Mouse (Mus musculus) megakaryocyte-erythroid progenitor cell, adult 5-6 weeks (primary cell): ENCODE measurements at regions not wholly inside any gene's neighbourhood (a gene's known extent, or its start where the extent isn't known, plus 50 kb on each side); places are given as distances from the start of the nearest gene placed in this dataset.

Source experiments
- ATAC-seq: replicated peaks from 2 replicates; pipeline ENCODE4 v1.8.0; 2016; ENCODE audit warnings: mild to moderate bottlenecking, inconsistent platforms; ENCODE audit not compliant: severe bottlenecking, poor library complexity, low FRiP score, low TSS enrichment

DNA sequence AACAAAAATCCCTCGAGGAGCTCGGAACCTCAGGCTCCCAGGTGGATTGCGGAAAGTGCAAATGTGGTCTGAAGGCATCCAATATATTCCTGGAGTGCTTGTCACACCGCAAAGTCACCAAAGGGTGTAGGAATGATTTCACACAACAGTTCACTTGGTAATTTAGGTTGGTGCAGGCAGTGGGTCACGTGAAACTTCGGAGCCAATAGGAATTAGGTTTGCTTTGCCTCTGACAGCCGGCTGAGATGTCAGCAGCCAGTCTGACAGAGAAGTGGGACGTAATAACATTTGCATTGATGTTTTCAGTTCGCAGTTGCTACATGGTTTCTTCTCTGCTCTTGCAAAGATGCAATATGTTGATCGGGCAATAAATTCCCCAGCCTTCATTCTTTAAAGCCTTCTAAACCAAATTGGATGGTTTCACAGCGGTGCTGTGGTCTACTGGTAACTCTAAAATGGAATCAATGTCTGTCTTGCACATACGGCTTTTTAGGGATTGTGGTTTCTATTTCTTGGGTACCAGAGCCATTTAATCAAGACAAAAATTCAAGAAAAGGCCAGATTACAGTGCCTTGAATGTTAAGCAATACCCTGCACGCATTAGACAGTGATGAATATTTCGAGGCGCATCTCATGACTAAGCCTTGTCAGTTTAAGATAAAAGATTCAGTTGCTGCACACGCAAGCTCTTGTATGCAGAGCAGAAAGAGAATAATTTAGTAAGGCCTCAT, 149.2 kb downstream of the Mtx2 start:
- ATAC-seq = no peak

DNA sequence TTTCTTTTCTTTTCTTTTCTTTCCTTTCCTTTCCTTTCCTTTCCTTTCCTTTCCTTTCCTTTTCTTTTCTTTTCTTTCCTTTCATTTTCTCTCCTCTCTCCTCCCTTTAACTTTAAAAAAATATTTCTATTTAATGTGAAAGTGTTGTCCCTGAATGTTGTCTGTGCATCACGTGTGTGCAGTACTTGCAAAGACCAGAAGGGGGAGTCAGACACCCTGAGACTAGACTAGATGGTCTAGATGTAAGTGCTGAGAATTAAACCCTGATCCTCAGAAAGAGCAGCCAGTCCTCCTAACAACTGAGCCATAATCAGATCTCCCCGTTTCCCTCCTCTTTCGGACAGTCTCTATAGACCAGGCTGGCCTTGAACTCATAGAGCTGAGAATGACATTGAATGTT, 151.7 kb downstream of the Mtx2 start:
- no peak for ATAC-seq

GRCm38 (mm10) chr2:74977828-74978227, 152.2 kb downstream of the Mtx2 start:
- ATAC-seq = no peak

- ATAC-seq = no peak
These were observed 156.3 kb downstream of the Mtx2 start for GRCm38 (mm10) chr2:74981856-74982255.

DNA sequence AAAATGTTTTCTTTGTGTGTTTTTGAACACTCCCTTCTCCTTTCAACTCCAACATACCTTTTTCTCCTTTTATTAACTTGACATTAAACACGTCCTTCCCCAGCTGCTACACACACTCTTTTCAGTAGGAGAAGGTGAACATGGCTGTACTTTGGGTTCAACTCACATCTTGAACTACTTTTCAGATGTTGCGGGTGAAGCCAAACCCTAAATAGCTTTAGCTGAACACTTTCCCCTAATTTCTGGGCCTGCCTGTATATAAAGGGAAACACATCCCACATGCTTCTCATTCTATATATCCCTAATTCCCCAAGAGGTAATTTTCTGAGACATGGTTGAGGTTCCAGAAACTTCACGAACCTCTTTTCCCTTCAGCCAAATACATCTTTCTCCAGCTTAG, 168.2 kb downstream of the Mtx2 start:
- no peak for ATAC-seq

DNA sequence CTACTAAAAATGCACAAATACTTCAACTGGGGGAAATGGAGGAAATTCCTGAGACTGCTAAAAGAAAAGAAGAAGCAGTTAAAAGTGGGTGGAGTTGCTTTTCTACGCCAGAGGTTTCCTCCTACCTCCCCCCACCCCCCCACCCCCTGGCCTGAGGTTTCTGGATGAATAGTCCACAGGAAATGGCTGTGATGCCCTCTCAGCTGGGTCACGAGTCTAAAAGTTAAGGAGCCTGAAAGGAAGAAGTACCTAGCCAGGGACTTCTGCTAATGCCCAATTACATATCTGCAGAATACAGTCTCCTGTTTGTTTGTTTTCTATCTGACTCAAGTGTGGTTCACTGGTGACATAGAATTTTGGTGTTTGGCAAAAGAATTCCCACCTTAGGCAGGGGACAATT, 169.4 kb downstream of the Mtx2 start:
- no peak for ATAC-seq

DNA sequence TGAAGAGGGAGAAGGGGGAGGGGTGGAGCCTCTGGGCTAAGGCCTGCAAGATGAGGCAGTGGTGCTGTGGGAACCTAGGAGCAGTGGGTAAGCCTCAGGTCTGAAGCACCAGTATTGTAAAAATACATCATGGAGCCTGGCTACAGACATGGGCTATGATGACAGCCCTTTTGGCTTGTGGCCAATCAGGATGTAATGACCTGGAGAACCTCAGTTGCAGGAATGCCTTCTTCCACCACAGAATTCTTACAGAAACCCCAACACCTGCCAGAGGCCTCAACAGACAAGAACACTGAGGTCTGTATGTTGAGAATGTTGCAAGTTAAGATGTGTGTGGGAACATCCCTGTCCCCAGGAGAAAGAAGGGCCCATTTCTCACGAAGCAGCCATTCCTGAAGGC, 172.1 kb downstream of the Mtx2 start:
- ATAC-seq = no peak

- ATAC-seq = no peak
These were observed 174.8 kb downstream of the Mtx2 start for GRCm38 (mm10) chr2:75000368-75000796.

DNA sequence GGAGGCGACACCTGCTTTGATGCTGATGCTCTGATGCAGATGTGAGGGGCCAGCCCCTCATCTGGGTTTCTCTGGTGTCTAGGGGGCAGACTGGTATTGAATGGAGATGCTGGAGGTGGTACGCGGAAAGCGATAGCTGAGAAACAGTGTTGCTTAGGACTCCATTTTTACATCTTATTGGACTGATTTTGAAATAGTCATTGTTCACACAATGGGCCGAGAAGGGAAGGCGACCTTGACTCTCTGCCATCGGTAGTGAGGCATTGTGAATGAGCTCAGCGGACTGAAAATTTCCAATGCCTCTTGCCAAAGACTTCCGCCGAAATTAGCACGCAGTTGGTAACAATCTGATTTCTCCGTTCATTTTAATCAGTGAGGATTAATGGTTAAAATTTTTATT, 177.0 kb downstream of the Mtx2 start:
- ATAC-seq = no peak

- ATAC-seq = no peak
These were observed 182.5 kb downstream of the Mtx2 start for GRCm38 (mm10) chr2:75008116-75008515.

GRCm38 (mm10) chr2:75010647-75011046, 185.0 kb downstream of the Mtx2 start:
- ATAC-seq = no peak

- no peak for ATAC-seq
These were observed 186.4 kb downstream of the Mtx2 start for GRCm38 (mm10) chr2:75012046-75012445.

GRCm38 (mm10) chr2:75014994-75015728, 189.6 kb downstream of the Mtx2 start:
- no peak for ATAC-seq

DNA sequence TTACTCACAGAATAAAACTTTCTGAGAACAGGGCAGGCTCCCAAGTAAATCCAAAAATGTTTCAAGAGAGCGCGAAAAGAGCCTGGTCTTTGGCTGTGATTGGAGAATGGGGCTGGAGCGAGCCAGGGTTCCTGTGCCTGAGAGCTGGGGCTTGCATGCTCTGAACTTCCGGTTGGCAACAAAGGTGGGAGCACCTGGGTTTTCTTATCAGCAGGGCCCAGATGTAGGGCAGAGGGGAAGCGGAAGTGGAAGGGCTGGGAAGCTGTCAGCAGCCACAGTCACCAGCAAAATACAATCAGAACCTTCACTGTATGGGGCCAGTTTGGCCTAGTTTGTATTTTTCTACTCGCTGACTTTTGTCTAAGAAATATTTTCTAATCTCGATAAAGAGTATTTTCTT, 193.9 kb downstream of the Mtx2 start:
- no peak for ATAC-seq

DNA sequence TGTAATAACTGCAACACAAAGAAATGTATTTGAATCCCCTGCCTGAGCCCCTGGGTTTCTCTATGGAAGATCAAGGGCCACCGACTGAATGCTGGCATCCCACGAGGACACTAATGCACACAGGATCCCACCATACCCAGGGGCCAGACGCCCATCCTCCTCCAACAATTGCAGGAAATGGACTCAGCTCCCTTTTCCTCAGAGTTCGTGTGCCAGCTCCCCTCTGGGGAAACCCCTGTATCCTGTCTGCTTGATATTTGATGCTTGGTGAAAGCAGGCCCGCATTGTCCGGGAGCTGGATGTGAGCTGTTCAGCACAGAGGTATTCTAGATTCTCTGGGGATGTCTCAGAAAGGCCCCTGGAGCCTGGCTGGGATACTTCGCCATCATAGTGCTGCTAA, 196.0 kb downstream of the Mtx2 start:
- ATAC-seq = no peak

GRCm38 (mm10) chr2:75028151-75028550, 202.5 kb downstream of the Mtx2 start:
- no peak for ATAC-seq

DNA sequence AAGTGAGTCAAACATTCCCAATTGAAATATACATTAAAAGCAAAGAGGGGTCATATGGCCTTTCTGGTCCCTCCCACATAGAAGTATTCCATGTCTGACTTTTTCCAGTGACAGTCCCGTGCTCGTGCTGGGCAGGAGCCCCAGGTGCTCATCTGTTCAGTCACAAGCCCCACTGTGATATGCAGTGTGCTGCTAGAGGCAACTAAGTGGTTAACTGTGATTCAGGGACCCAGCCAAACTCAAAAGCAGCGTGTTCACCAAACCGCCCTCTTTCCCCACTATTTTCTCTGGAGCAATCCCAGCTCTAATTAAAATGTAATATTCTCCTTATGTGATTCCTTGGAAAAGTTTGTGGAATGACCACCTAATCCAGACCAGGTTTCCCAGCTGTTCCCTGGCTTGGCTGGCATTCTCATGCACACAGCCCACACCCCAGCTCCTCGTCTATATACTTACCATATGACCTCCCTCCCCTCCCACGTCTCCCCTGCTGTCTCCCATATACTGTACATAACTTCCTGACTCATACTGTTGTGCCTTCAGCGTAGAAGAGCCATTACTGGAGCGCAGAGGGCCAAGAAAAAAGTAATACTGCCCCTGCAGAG, 203.6 kb downstream of the Mtx2 start:
- no peak for ATAC-seq

GRCm38 (mm10) chr2:75034708-75035107, 209.1 kb downstream of the Mtx2 start:
- ATAC-seq = no peak

GRCm38 (mm10) chr2:75039066-75039465, 213.5 kb downstream of the Mtx2 start:
- no peak for ATAC-seq

DNA sequence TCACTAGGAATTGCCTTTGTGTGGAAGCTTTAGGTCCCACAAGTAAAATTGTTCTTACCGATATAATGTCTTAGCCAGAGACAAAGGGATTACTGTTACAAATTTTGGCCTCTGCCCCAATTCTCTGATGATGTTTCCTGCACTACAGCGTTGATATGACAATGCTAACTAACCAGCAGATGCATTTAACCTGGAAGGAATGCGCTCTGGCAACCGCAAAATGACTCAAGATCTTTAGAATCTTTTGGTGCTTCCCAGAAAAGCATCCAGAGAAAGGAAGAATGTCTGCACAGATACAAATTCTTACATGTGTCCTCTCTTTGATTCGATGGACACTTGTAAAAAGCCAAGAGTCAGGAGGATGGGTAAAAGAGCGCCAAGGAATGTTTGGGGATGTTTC, 221.3 kb downstream of the Mtx2 start:
- no peak for ATAC-seq

DNA sequence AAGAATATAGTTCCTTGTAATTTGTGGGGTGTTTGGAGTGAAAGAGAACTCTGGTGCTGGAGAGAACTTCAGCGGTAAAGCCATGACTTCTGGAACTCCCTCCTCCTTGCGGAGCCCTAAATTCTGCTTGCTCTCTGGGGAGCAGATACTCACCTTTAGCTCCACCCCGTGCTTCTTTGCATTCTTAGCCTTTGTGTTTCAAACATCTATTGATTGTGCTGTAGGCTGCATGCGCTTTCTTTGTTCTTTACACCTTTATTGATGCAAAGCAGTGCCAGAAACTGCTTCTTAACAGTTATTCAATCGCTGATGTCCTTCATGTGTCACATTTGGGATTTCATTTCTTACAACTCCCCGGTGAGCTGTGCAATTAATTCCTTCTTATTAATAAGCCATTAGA, 222.5 kb downstream of the Mtx2 start:
- no peak for ATAC-seq
